Mouse (Mus musculus): Measurements from ENCODE around the gene Entr1. TPM values are rescaled to one million over a fixed set of nuclear protein-coding genes. Genes with fewer than 3 reads are reported as not detected.

Entr1 gene
- polyA plus RNA-seq, 1 experiment: 61.2 TPM

- H3K4me1 ChIP-seq (ENCODE audit: control insufficient read depth, insufficient read depth, insufficient read length, low read length): peaks cover 8% of the 10 kb centered on the region; the same call in 1 of the 2 replicates
- H3K27ac ChIP-seq (replicated peaks; ENCODE audit: low read depth, low read length): no peak overlapping the region
- H3K4me3 ChIP-seq (ENCODE audit: insufficient read depth, low read depth, low read length): no peak overlapping the region
Observed at GRCm38 (mm10) chr2:26362991-26363390, 26.1 kb downstream of the Entr1 start.

GRCm38 (mm10) chr2:26360772-26361171 lies 28.3 kb downstream of the Entr1 start, which contains the start of gene Card9:
TSS of gene Card9 (minus strand) at chr2:26360918.
- H3K4me1 ChIP-seq (ENCODE audit: control insufficient read depth, insufficient read depth, insufficient read length, low read length): peaks cover 8% of the 10 kb centered on the region; the same call in 1 of the 2 replicates
- H3K27ac ChIP-seq (replicated peaks; ENCODE audit: low read depth, low read length): peak within 1 kb of the TSS; percentile 73
- peak within 1 kb of the TSS; percentile 13; the same call in 1 of the 2 replicates for H3K4me3 ChIP-seq (ENCODE audit: insufficient read depth, low read depth, low read length)

- H3K4me3 ChIP-seq (ENCODE audit: insufficient read depth, low read depth, low read length): no peak overlapping the region
- peak overlapping the region; percentile 73 for H3K27ac ChIP-seq (replicated peaks; ENCODE audit: low read depth, low read length)
Observed at GRCm38 (mm10) chr2:26359983-26360382, 29.1 kb downstream of the Entr1 start.

GRCm38 (mm10) chr2:26358667-26359320 lies 30.3 kb downstream of the Entr1 start:
- H3K4me1 ChIP-seq (ENCODE audit: control insufficient read depth, insufficient read depth, insufficient read length, low read length): peaks cover 8% of the 10 kb centered on the region; the same call in 1 of the 2 replicates
- no peak overlapping the region for H3K27ac ChIP-seq (replicated peaks; ENCODE audit: low read depth, low read length)
- no peak overlapping the region for H3K4me3 ChIP-seq (ENCODE audit: insufficient read depth, low read depth, low read length)

More at GRCm38 (mm10) chr2:26359983-26360382, 29.1 kb downstream of the Entr1 start:
- H3K4me1 ChIP-seq (ENCODE audit: control insufficient read depth, insufficient read depth, insufficient read length, low read length): peaks cover 8% of the 10 kb centered on the region; the same call in 1 of the 2 replicates

- H3K4me1 ChIP-seq (ENCODE audit: control insufficient read depth, insufficient read depth, insufficient read length, low read length): peaks cover 12% of the 10 kb centered on the region; the same call in 1 of the 2 replicates
- H3K4me3 ChIP-seq (ENCODE audit: insufficient read depth, low read depth, low read length): no peak overlapping the region
- H3K27ac ChIP-seq (replicated peaks; ENCODE audit: low read depth, low read length): no peak overlapping the region
Observed at GRCm38 (mm10) chr2:26357484-26357883, 31.6 kb downstream of the Entr1 start.

GRCm38 (mm10) chr2:26356678-26357077 lies 32.4 kb downstream of the Entr1 start:
- Histone ChIP-seq H3K4me1 (ENCODE audit: control insufficient read depth, insufficient read depth, insufficient read length, low read length) (peaks cover 13% of the 10 kb centered on the region; the same call in 1 of the 2 replicates), H3K4me3 (ENCODE audit: insufficient read depth, low read depth, low read length) (no peak overlapping the region), H3K27ac (replicated peaks; ENCODE audit: low read depth, low read length) (no peak overlapping the region)

- Histone ChIP-seq H3K27ac (replicated peaks; ENCODE audit: low read depth, low read length) (no peak overlapping the region), H3K4me1 (ENCODE audit: control insufficient read depth, insufficient read depth, insufficient read length, low read length) (peaks cover 14% of the 10 kb centered on the region; the same call in 1 of the 2 replicates), H3K4me3 (ENCODE audit: insufficient read depth, low read depth, low read length) (no peak overlapping the region)
Observed at GRCm38 (mm10) chr2:26356231-26356630, 32.9 kb downstream of the Entr1 start.

- no peak overlapping the region for H3K27ac ChIP-seq (replicated peaks; ENCODE audit: low read depth, low read length)
- peaks cover 9% of the 10 kb centered on the region; the same call in 1 of the 2 replicates for H3K4me1 ChIP-seq (ENCODE audit: control insufficient read depth, insufficient read depth, insufficient read length, low read length)
- no peak overlapping the region for H3K4me3 ChIP-seq (ENCODE audit: insufficient read depth, low read depth, low read length)
Observed at GRCm38 (mm10) chr2:26354401-26354800, 34.7 kb downstream of the Entr1 start.

- peak overlapping the region; percentile 96; the same call in 1 of the 2 replicates for H3K4me3 ChIP-seq (ENCODE audit: insufficient read depth, low read depth, low read length)
Observed at GRCm38 (mm10) chr2:26353066-26353980, 35.8 kb downstream of the Entr1 start.

GRCm38 (mm10) chr2:26352291-26352910 lies 36.7 kb downstream of the Entr1 start:
- Histone ChIP-seq H3K27ac (replicated peaks; ENCODE audit: low read depth, low read length) (no peak overlapping the region), H3K4me3 (ENCODE audit: insufficient read depth, low read depth, low read length) (peak overlapping the region; percentile 96), H3K4me1 (ENCODE audit: control insufficient read depth, insufficient read depth, insufficient read length, low read length) (peaks cover 9% of the 10 kb centered on the region; the same call in 1 of the 2 replicates)

More at GRCm38 (mm10) chr2:26353066-26353980, 35.8 kb downstream of the Entr1 start:
- peaks cover 9% of the 10 kb centered on the region; the same call in 1 of the 2 replicates for H3K4me1 ChIP-seq (ENCODE audit: control insufficient read depth, insufficient read depth, insufficient read length, low read length)
- no peak overlapping the region for H3K27ac ChIP-seq (replicated peaks; ENCODE audit: low read depth, low read length)

- H3K27ac ChIP-seq (replicated peaks; ENCODE audit: low read depth, low read length): peak within 1 kb of the TSS; percentile 58
- peak within 1 kb of the TSS; percentile 96 for H3K4me3 ChIP-seq (ENCODE audit: insufficient read depth, low read depth, low read length)
- H3K4me1 ChIP-seq (ENCODE audit: control insufficient read depth, insufficient read depth, insufficient read length, low read length): peaks cover 14% of the 10 kb centered on the region
Observed at GRCm38 (mm10) chr2:26351358-26352290, 37.5 kb downstream of the Entr1 start, which contains the start of gene Dnlz. TSS of gene Dnlz (minus strand) at chr2:26352110.

GRCm38 (mm10) chr2:26348241-26348640 lies 40.9 kb downstream of the Entr1 start:
- Histone ChIP-seq H3K4me3 (ENCODE audit: insufficient read depth, low read depth, low read length) (no peak overlapping the region), H3K27ac (replicated peaks; ENCODE audit: low read depth, low read length) (no peak overlapping the region), H3K4me1 (ENCODE audit: control insufficient read depth, insufficient read depth, insufficient read length, low read length) (peaks cover 14% of the 10 kb centered on the region)

GRCm38 (mm10) chr2:26342609-26343490 lies 46.3 kb downstream of the Entr1 start:
- H3K4me3 ChIP-seq (ENCODE audit: insufficient read depth, low read depth, low read length): no peak overlapping the region
- H3K4me1 ChIP-seq (ENCODE audit: control insufficient read depth, insufficient read depth, insufficient read length, low read length): peaks cover 4% of the 10 kb centered on the region; the same call in 1 of the 2 replicates
- no peak overlapping the region for H3K27ac ChIP-seq (replicated peaks; ENCODE audit: low read depth, low read length)
